Mouse (Mus musculus) CH12.LX (cell line): ENCODE measurements around the gene Phf7.

ENCODE experiments used
- CTCF ChIP-seq, 2 experiments: IDR thresholded peaks in 1 of 2; conservative IDR thresholded peaks in 1 of 2; 2 replicates each; pipeline ENCODE4 v1.5.1; 2011 to 2012; ENCODE audit warnings: low read depth in 2 of 2, low read length in 2 of 2, improper control_type of control experiment in 1 of 2, inconsistent platforms in 1 of 2, mild to moderate bottlenecking in 1 of 2, moderate library complexity in 1 of 2
- EP300 ChIP-seq: IDR thresholded peaks from 2 replicates; pipeline ENCODE4 v1.6.1; 2011; ENCODE audit warnings: low read length, improper control_type of control experiment
- GABPA ChIP-seq: IDR thresholded peaks from 2 replicates; pipeline ENCODE4 v1.6.1; 2012; ENCODE audit warnings: low read depth, low read length, improper control_type of control experiment, inconsistent platforms; ENCODE audit not compliant: insufficient replicate concordance
- MAFK ChIP-seq: IDR thresholded peaks from 2 replicates; pipeline ENCODE4 v1.6.1; 2011; ENCODE audit warnings: low read length, improper control_type of control experiment; ENCODE audit not compliant: insufficient replicate concordance
- MAX ChIP-seq: IDR thresholded peaks from 2 replicates; pipeline ENCODE4 v1.6.1; 2011; ENCODE audit warnings: low read length, improper control_type of control experiment
- MXI1 ChIP-seq: IDR thresholded peaks from 2 replicates; pipeline ENCODE4 v1.6.1; 2011; ENCODE audit warnings: mild to moderate bottlenecking, low read depth, low read length, improper control_type of control experiment
- NRF1 ChIP-seq: IDR thresholded peaks from 2 replicates; pipeline ENCODE4 v1.6.1; 2014; ENCODE audit warnings: low read depth, mild to moderate bottlenecking, inconsistent platforms, low read length, improper control_type of control experiment, moderate library complexity
- POLR2A ChIP-seq: IDR thresholded peaks from 2 replicates; pipeline ENCODE4 v1.6.1; 2011; ENCODE audit warnings: low read depth, mild to moderate bottlenecking, improper control_type of control experiment, low read length
- SMC3 ChIP-seq: IDR thresholded peaks from 2 replicates; pipeline ENCODE4 v1.6.1; 2011; ENCODE audit warnings: low read depth, low read length, improper control_type of control experiment
- TBP ChIP-seq: conservative IDR thresholded peaks from 2 replicates; pipeline ENCODE4 v1.6.1; 2011; ENCODE audit warnings: low read depth, low read length, improper control_type of control experiment
- UBTF ChIP-seq: IDR thresholded peaks from 2 replicates; pipeline ENCODE4 v1.6.1; 2012; ENCODE audit warnings: low read depth, mild to moderate bottlenecking, inconsistent platforms, low read length, improper control_type of control experiment, moderate library complexity
- USF1 ChIP-seq: IDR thresholded peaks from 2 replicates; pipeline ENCODE4 v1.6.1; 2014; ENCODE audit warnings: low read depth, mild to moderate bottlenecking, inconsistent platforms, low read length, improper control_type of control experiment

DNA sequence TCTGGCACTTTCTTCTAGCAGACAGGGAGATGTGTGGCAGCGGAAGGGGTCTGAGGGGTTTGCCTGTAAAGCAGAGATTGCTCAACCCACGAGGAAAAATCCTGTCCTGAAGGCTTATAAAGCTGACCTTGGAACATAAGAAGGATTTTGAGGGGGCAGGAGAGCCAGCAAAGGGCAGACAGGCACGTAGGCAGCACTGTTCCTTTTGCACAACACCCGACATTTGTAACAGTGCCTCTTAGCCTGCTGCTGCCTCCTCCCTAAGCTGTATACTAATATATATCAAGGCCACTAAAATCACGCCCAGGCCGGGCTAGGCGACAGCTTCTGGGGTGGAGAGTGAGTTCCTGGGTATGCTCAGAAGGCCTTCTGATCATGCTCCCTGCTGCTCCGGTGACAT lies 20.7 kb downstream of the Phf7 start:
- TF ChIP-seq EP300 (no peak), SMC3 (no peak), MAX (no peak), CTCF (conservative IDR thresholded peaks at IDR 0.05 in 1 of 2, IDR thresholded peaks at IDR 0.05 in 1 of 2; ENCODE audit: low read depth in 2 of 2, low read length in 2 of 2) (no peak), TBP (no peak), MXI1 (no peak), UBTF (no peak), POLR2A (no peak), MAFK (no peak), USF1 (no peak), GABPA (no peak), NRF1 (no peak)
